Mouse (Mus musculus) ES-E14 (cell line): ENCODE data around the gene Nmrk2. TPM values are rescaled to one million over a fixed set of nuclear protein-coding genes. Genes with fewer than 3 reads are reported as not detected.

Experiments
- DNase-seq: peaks from one replicate; pipeline ENCODE4 v3.0.0-alpha.2; 2013; ENCODE audit warnings: low read depth, low spot score
- H3K27ac ChIP-seq: 2 replicates; pipeline ENCODE4 v1.5.1; 2012; ENCODE audit warnings: low read depth, mild to moderate bottlenecking, low read length, moderate library complexity, mixed read lengths; ENCODE audit not compliant: poor library complexity, insufficient read depth, severe bottlenecking
- H3K36me3 ChIP-seq: 2 replicates; pipeline ENCODE4 v1.6.1; 2012; ENCODE audit warnings: mild to moderate bottlenecking, low read length, moderate library complexity, mixed read lengths; ENCODE audit not compliant: control insufficient read depth, poor library complexity, insufficient read depth, severe bottlenecking
- H3K4me1 ChIP-seq, 2 experiments: fragments of 150-350 bp in 1 of 2; sonication (generic) in 1 of 2; 2 replicates each; pipeline ENCODE4 v1.6.1; 2012; ENCODE audit warnings: low read length in 2 of 2, mild to moderate bottlenecking in 1 of 2, mixed read lengths in 1 of 2; ENCODE audit not compliant: control insufficient read depth in 2 of 2, insufficient read depth in 2 of 2, poor library complexity in 1 of 2
- H3K4me3 ChIP-seq, 2 experiments: fragments of 150-350 bp in 1 of 2; sonication (generic) in 1 of 2; 2 replicates each; pipeline ENCODE4 v1.5.1; 2012; ENCODE audit warnings: low read length in 2 of 2, low read depth in 1 of 2, mild to moderate bottlenecking in 1 of 2, mixed read lengths in 1 of 2; ENCODE audit not compliant: insufficient read depth in 1 of 2, poor library complexity in 1 of 2, severe bottlenecking in 1 of 2
- H3K9ac ChIP-seq: 2 replicates; pipeline ENCODE4 v1.6.1; 2012; ENCODE audit warnings: low read depth, mild to moderate bottlenecking, low read length, mixed read lengths; ENCODE audit not compliant: poor library complexity, insufficient read depth, severe bottlenecking
- H3K9me3 ChIP-seq: fragments of 150-350 bp; sonication (generic); 2 replicates; pipeline ENCODE4 v1.6.1; 2012; ENCODE audit warnings: low read depth, mild to moderate bottlenecking, low read length; ENCODE audit not compliant: control insufficient read depth, insufficient read depth
- CHD2 ChIP-seq: IDR thresholded peaks from 2 replicates; pipeline ENCODE4 v1.6.1; 2014; ENCODE audit warnings: mild to moderate bottlenecking, low read depth, low read length, inconsistent platforms
- HCFC1 ChIP-seq: IDR thresholded peaks from 2 replicates; pipeline ENCODE4 v1.6.1; 2012; ENCODE audit warnings: low read length, inconsistent platforms, borderline replicate concordance; ENCODE audit not compliant: insufficient read depth
- MAFK ChIP-seq: IDR thresholded peaks from 2 replicates; pipeline ENCODE4 v1.6.1; 2014; ENCODE audit warnings: mild to moderate bottlenecking, low read depth, low read length, inconsistent platforms; ENCODE audit not compliant: insufficient read depth
- ZC3H11A ChIP-seq: IDR thresholded peaks from 2 replicates; pipeline ENCODE4 v1.6.1; 2012; ENCODE audit warnings: low read depth, mild to moderate bottlenecking, inconsistent platforms, low read length, borderline replicate concordance
- ZNF384 ChIP-seq: IDR thresholded peaks from 2 replicates; pipeline ENCODE4 v1.6.1; 2012; ENCODE audit warnings: low read depth, low read length, inconsistent platforms
- in situ Hi-C, 2 experiments: fragments of 600-800 bp; cut with MboI; formaldehyde crosslinking; loops; one replicate each; pipeline ENCODE4 v1.15.1; 2025; ENCODE audit warnings: low sequenced_read_pairs in 2 of 2, inconsistent platforms in 1 of 2; ENCODE audit not compliant: unreplicated experiment in 2 of 2
- total RNA-seq: library from RNA; depleted of rRNA; stranded (reverse); fragments of 300-350 nt; gene quantifications from 2 replicates; pipeline ENCODE4 v1.2.3, GENCODE M21; 2012; rRNA removed

Gene Nmrk2
- total RNA-seq, 1 experiment, result not detected

- in situ Hi-C loops, result no loop called here
- DNase-seq, result no peak
- H3K4me3 ChIP-seq, result no peak overlapping the region
- H3K9ac ChIP-seq, result no peak overlapping the region
- H3K27ac ChIP-seq, result no peak overlapping the region
- peaks cover 0 to 35% of the 10 kb centered on the region in 2 experiments; a peak in 3 of 4 replicates for H3K4me1 ChIP-seq
- H3K9me3 ChIP-seq, result no peaks in the 10 kb centered on the region
- TF ChIP-seq MAFK, result no peak
- TF ChIP-seq HCFC1, result no peak
- TF ChIP-seq CHD2, result no peak
- no peak for TF ChIP-seq ZNF384
- TF ChIP-seq ZC3H11A, result no peak
- peaks cover 56% of the 10 kb centered on the region for H3K36me3 ChIP-seq
Observed at GRCm38 (mm10) chr10:81151261-81151660, 50.6 kb downstream of the Nmrk2 start.

Other genes with a start within 250 kb of the Nmrk2 start
- gene Gng7, start 187.1 kb downstream of the Nmrk2 start, total RNA-seq, result 0.79 and 0.94 TPM in 2 replicates
- 1.1 and 1.3 TPM in 2 replicates for gene Diras1, start 176.4 kb downstream of the Nmrk2 start, total RNA-seq
- 12.6 and 13.1 TPM in 2 replicates for gene Slc39a3, start 164.6 kb downstream of the Nmrk2 start, total RNA-seq
- 113 and 116 TPM in 2 replicates for gene Sgta, start 141.9 kb downstream of the Nmrk2 start, total RNA-seq
- 155 and 174 TPM in 2 replicates for gene Thop1, start 132.0 kb downstream of the Nmrk2 start, total RNA-seq
- gene Creb3l3, start 103.2 kb downstream of the Nmrk2 start, total RNA-seq, result 0.94 and 2.2 TPM in 2 replicates
- 115 and 121 TPM in 2 replicates for gene Map2k2, start 96.1 kb downstream of the Nmrk2 start, total RNA-seq
- 15.7 and 30.1 TPM in 2 replicates for gene Zbtb7a, start 66.8 kb downstream of the Nmrk2 start, total RNA-seq
- 37.8 and 50.7 TPM in 2 replicates for gene Pias4, start 34.1 kb downstream of the Nmrk2 start, total RNA-seq
- gene Eef2, start 25.4 kb downstream of the Nmrk2 start, total RNA-seq, result 2,093 and 2,486 TPM in 2 replicates
- gene Dapk3, start 19.0 kb downstream of the Nmrk2 start, total RNA-seq, result 65.1 and 66.4 TPM in 2 replicates
- gene 4930442H23Rik, start 18.2 kb downstream of the Nmrk2 start, total RNA-seq, result 0.54 and 0.79 TPM in 2 replicates
- gene Atcay, start 28.8 kb upstream of the Nmrk2 start, total RNA-seq, result 4.1 and 5.5 TPM in 2 replicates
- gene Zfr2, start 31.1 kb upstream of the Nmrk2 start, total RNA-seq, result 0.67 and 4.7 TPM in 2 replicates
- gene Matk, start 50.9 kb upstream of the Nmrk2 start, total RNA-seq, result 0.85 and 5.0 TPM in 2 replicates
- gene Mrpl54, start 64.9 kb upstream of the Nmrk2 start, total RNA-seq, result 114 and 138 TPM in 2 replicates
- 72.3 and 90.2 TPM in 2 replicates for gene Apba3, start 64.9 kb upstream of the Nmrk2 start, total RNA-seq
- gene Tjp3, start 89.5 kb upstream of the Nmrk2 start, total RNA-seq, result 5.2 and 15.2 TPM in 2 replicates
- gene Pip5k1c, start 90.9 kb upstream of the Nmrk2 start, total RNA-seq, result 27.3 and 34.6 TPM in 2 replicates
- gene Cactin, start 119.1 kb upstream of the Nmrk2 start, total RNA-seq, result 53.1 and 54.9 TPM in 2 replicates
- gene Tbxa2r, start 126.7 kb upstream of the Nmrk2 start, total RNA-seq, result 2.3 and 4.5 TPM in 2 replicates
- 0.09 and 0.16 TPM in 2 replicates for gene Gipc3, start 141.2 kb upstream of the Nmrk2 start, total RNA-seq
- 43.5 and 55.9 TPM in 2 replicates for gene Hmg20b, start 148.4 kb upstream of the Nmrk2 start, total RNA-seq
- 28.7 and 46.1 TPM in 2 replicates for gene Mfsd12, start 155.4 kb upstream of the Nmrk2 start, total RNA-seq
- gene 4930404N11Rik, start 163.8 kb upstream of the Nmrk2 start, total RNA-seq, result 9.4 and 19.1 TPM in 2 replicates
- gene Fzr1, start 176.5 kb upstream of the Nmrk2 start, total RNA-seq, result 63.0 and 94.5 TPM in 2 replicates
- 168 and 183 TPM in 2 replicates for gene Dohh, start 182.4 kb upstream of the Nmrk2 start, total RNA-seq
- gene Gm48551, start 182.4 kb upstream of the Nmrk2 start, total RNA-seq, result 1.1 and 1.8 TPM in 2 replicates
- 2.5 and 2.7 TPM in 2 replicates for gene Gm48552, start 187.0 kb upstream of the Nmrk2 start, total RNA-seq
- 1.7 TPM in 2 replicates for gene Smim24, start 191.0 kb upstream of the Nmrk2 start, total RNA-seq